Mouse (Mus musculus) T-helper 17 cell (primary cell): Measurements from ENCODE around the gene Slc35e2.
"Not testable (repeated sequence)": the region's sequence is repeated elsewhere in the genome, so short reads cannot be mapped to it uniquely, and the experiment has no call there.

Experiments
- in situ Hi-C, 2 experiments: fragments of 300-600 bp; cut with MboI, MseI; formaldehyde crosslinking; loops; 1 replicate in 1 of 2; 2 replicates in 1 of 2; pipeline ENCODE4 v1.15.1; 2025; ENCODE audit warnings: high pct_unique_total_duplicates in 2 of 2

Gene Slc35e2

DNA sequence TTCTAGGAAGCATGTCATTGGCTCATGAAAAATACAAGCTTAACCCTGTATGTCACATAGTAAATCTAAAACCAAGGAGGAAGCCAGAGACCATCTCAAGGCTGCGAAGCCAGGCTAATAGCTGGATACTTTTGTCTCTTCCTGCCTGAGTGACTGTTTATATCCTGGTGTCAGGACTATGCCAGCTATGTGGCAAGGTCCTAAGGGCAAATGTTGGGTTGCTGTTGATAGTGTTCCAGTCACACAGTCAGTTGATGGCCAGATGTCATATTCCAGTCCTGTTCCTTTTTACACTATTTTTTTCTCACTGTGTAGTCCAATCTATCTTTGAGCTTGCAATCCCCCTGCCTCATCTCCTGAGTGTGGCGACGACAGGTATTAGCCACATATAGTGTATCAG is 12.0 kb downstream of the Slc35e2 start:
- in situ Hi-C loops: no loop called here

DNA sequence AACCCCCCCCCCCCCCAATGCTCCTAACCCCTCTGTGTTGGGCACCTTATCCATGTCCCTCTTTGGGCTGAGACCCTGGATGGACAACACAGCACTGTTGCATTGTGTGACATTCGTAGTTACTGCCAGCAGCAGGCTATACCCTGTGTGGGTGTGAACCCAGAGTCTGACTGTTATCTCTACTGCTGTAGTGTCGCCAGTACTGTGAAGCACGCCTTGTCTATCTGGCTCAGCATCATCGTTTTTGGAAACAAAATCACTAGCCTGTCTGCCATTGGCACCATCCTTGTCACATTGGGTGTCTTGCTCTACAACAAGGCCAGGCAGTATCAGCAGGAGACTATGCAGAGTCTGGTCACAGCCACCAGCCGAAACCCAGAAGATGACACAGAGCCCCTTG is 17.1 kb downstream of the Slc35e2 start:
- in situ Hi-C loops: no loop called here

DNA sequence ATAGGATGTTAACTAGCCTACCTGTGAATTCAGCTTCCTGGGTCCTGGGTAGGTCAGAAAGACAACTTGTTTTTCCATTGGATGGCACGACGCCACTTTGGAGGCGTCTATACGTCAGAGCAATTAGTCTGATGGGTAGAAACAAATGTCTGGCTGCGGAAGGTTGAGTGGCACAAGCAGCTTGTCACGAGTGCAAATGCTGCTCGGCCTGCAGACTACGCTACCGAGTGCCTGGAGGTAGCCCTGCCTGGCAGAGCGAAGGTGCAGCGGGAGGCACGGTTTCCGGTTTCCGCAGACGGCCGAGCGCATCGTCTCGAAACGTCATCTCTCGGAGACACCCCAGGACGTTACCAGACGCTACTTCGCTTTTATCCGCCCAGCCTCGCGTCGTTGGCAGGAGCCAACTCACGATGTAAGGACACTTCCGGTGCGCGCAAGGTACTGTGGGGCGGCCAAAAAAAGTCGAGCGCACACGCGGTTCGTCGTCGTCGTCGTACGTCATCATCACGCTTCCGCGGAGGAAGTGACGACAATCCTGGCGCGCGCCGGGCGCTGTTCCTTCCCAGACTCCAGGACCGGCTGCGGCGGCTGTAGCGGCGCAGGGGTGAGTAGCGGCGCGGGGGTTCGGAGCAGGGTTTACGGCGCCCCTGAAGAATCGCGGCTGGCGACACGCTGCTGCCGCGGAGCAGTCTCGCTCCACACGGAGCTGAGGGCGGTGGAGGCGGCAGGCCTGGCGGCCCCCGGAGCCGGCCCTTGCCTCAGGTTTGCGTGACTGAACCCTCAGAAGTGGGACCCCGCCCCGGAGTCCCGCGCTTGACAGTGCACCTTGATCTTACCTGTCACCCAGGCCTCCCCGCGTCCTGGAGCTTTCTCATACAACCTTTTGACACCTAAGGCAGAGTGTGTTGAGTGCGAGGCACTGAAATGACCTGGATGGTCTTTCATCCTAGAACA is 23.4 kb downstream of the Slc35e2 start, which contains the start of gene Cdk11b:
TSS of gene Cdk11b (plus strand) at position 517 of the 954 bp plus-strand sequence.
- in situ Hi-C loops: no loop called here

DNA sequence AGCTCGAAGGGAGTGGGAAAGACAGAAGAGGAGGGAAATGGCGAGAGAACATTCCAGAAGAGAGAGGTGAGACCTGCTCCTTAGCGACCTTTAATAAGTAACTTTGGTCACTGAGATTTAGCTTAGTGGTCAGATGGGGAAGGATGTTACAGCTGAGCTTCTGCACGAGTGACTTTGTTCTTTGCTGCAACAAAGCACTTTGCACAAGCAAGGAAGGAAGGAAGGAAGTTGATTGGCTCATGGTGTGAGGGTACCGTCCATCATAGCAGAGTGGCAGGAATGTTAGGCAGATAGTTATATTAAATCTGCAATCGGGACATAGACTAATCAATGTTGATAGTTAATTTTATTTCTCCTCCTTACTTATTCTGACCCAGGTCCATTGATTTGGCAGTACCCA is 29.1 kb downstream of the Slc35e2 start:
- in situ Hi-C loops: no loop called here

DNA sequence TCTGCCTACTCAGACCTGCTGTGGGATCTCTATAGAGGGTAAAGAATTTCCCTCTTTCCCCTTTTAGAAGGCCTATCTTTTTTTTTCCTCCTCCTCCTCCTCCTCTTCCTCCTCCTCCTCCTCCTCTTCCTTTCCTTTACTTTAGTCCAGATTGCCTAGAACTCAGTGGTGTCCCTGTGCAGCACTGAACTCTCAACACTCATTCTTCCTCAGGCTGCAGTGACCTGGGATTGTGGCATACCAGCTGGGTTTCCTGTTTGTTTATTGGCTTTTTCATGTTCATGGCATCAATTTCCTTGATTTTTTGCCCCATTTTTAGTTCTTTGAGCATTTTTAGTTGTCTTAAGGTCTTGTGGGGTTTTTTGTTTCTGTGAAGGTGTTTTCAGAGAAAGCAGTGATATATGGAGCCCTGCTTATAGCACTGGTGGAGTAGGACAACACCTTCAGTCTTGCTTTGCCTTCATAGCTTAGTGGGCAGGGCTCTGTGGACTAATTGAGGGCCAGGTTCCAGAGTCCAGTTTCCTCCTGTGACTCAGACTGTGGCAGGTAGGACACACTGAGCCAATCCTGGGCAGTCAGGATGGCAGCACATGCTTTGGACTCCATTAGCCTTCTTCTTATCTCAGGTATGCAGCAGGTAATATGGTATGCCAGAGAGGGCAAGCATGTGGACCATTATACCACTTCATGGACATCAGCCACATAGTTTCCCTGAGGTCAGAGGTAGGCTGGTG is 34.7 kb downstream of the Slc35e2 start:
- in situ Hi-C loops: no loop called here

DNA sequence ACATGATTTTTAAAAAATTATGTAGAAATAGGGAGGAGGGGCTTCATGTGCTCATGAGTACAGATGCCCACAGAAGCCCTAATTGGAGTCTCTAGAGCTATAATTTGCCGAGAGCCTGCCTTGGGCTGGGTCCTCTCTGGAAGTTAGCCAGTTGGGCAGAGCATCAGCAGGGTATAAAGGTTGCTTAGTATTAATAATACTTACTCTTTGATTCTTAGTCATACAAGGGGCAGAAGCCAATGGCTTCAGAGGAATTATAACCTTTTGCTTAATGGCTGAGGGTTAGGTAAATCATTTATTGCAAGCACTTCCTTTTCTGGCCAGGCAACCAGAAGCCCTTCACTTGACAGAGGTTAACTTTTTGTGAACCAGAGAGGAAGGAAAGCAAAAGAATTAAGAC is 42.3 kb downstream of the Slc35e2 start:
- in situ Hi-C loops: no loop called here

DNA sequence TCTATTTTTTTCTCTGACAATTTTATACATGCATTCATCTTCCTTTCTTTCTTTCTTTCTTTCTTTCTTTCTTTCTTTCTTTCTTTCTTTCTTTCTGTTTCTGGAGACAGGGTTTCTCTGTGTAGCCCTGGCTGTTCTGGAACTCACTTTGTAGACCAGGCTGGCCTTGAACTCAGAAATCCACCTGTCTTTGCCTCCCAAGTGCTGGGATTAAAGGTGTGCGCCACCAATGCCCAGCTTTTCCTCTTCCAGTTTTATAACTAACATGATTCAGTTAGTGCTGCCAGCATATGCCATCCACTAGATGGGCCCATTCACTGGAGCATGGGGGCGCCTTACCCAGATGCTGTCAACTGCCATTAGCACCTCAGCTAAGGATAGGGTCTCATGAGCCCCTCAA is 44.1 kb downstream of the Slc35e2 start, which contains the start of gene Gm10563:
TSS of gene Gm10563 (minus strand) at position 101 of the 400 bp plus-strand sequence.
- in situ Hi-C loops: not testable (repeated sequence)

DNA sequence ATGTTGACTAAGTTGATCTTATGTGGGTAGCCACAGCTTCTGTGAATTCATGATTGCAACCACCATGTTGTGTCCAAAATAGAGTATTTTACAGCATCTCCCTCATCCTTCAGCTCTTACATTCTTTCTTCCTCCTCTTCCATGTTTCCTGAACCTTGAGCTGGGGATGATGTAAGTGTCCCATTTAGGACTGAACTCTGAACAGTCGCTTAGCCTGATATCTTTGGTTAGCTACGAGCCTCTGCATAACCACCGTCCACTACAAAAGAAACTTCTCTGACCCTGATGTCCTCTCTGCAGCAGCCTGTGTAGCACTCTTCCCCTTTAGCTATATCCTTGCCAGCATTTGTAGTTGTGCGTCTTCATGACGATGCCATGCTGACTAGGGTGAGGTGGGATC is 44.5 kb downstream of the Slc35e2 start:
- in situ Hi-C loops: no loop called here

DNA sequence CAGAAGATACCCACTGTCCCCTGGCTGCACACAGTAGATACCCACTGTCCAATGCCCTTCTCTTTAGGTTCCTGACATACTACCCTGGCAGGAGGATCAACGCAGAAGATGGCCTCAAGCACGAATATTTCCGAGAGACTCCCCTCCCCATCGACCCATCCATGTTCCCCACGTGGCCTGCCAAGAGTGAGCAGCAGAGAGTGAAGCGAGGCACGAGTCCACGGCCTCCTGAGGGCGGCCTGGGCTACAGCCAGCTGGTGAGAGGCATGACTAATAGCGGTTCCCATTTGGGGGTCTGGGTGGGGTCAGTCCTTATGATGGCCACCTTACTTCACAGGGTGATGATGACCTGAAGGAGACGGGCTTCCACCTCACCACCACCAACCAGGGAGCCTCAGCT is 48.1 kb downstream of the Slc35e2 start:
- in situ Hi-C loops: no loop called here

DNA sequence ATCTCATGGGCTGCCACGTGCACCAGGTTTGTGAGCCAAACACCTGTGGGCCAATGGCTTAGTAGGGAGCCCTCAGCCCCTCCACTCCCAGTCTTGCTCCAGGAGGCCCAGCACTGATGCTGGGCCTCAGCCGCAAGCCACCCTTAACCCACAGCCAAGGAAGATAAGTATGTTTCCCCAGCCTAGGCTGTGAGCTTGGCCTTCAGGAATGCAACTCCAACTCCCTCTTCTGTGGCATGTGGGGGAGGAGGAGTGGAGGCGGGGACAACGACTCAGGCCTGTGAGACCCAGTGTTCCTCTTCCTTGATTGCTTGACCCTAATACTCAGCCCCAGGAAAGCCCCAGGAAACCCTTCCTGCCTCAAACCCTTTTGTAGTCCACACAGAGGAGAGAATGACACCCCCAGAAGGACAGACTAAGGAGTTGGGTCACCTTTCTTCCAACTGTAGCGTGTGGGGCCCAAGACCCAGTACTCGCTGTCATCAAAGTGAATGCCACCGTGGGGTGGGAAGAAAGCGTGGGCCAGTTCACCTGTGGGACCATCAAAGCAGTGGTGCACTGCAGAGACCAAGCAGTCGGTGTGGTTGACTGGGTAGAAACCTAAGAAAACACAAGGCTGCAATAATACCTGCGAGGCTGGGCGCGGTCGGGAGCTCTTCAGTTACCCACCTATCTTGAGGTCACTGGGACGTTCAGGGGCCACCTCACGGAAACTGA is 50.5 kb downstream of the Slc35e2 start:
- in situ Hi-C loops: no loop called here

DNA sequence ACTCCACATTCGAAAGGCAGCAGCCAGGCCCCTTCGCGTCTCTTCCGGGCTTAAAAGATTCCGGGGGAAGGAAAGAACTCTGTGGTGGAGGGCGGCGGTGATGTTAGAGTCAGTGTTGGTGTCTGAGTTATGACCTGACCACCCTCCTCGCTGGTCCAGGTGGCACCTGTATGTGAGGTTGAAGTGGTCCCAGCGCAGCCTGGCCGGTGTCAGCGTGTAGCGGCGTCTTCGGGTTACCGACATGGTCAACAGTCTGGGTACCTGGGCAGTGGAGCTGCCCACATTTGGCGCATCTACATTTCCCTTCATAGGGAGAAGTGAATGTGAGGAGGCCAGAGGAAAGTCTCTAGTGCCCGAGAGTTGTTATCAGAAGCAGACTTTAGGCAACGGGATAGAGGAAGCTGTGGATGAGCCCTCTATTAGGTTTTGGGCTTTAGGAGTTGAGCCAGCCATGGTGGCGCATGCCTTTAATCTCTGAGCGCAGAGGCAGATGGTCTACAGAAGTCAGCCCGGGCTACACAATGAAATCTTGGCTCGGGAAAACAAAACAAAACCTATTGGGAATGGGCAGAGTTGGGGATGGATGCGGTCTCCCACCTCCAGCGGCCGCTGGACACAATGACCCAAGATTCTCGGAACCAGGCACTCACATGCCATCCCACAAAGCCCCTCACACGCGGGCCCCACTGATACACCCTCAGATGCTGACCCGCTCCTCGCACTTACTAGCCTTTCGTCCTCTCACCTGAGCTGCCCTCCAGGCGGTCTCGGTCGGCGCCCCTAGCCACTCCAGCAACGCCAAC is 51.3 kb downstream of the Slc35e2 start:
- in situ Hi-C loops: no loop called here

DNA sequence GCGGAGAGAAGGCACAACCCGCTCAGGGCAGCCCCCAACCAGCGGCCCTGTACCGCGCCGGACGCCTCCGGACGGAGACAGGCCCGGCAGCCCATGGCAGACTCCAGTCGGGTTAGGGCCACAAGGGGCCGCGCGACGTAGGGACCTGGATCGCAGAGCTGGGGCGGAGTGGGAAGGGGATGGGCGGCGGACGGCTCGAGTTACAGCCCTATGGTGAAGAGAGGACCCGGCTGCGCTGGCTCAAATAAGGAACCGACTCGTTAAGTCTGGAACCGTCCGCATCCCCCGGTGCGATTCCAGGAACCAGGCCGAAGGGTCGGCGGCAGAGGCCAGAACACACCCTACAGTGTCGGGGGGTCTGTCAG is 51.9 kb downstream of the Slc35e2 start, which contains the start of gene Mmp23:
TSS of gene Mmp23 (minus strand) at position 299 of the 365 bp plus-strand sequence.
- in situ Hi-C loops: no loop called here

DNA sequence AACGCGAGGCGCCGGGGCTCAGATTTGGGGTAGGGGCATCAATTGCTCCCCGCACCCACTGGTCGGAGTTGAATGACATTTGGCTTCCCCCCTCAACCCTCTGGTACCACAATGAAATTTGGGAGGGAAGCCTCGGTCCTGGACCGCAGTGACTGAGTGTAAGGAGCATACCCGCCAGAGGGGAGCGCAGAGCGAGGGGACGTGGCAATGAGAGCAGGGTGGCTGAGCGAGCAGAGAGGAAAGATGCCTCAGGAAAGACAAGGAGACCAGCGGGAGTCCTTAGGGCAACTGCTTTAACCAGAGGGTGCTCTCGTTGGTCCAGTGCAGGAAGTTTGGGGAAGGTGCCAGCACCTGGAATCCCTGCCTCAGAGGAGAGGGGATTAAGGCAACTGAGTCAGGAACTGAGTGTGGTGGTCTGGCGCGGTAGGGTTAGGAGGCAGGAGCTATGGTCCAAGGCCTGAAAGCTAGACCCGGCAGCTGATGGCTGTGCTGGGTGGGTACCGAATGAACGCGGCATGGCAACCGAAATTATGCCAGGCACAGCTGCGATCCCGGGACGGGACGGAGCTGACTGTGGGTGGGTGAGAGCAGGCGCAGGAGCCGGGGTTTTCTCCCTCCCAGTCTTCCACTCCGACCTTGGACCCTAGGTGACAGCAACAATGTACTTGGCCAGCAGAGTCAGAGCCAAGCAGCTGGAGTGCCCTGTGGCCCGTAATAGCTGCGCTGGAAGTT is 52.4 kb downstream of the Slc35e2 start:
- in situ Hi-C loops: no loop called here

DNA sequence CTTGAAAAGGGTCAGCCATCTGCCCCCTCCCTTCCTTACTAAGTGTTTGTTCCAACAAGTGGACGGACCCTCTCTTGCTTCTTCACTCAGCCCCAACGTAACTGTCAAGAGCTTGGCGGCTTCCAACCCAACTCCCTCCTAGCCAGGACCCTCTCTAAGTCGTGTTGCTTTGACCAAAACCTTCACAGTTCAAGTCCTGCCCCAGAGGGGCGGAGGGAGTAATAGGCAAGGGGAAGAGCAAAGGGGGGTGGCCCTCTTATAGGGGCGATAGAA is 52.9 kb downstream of the Slc35e2 start:
- in situ Hi-C loops: no loop called here

DNA sequence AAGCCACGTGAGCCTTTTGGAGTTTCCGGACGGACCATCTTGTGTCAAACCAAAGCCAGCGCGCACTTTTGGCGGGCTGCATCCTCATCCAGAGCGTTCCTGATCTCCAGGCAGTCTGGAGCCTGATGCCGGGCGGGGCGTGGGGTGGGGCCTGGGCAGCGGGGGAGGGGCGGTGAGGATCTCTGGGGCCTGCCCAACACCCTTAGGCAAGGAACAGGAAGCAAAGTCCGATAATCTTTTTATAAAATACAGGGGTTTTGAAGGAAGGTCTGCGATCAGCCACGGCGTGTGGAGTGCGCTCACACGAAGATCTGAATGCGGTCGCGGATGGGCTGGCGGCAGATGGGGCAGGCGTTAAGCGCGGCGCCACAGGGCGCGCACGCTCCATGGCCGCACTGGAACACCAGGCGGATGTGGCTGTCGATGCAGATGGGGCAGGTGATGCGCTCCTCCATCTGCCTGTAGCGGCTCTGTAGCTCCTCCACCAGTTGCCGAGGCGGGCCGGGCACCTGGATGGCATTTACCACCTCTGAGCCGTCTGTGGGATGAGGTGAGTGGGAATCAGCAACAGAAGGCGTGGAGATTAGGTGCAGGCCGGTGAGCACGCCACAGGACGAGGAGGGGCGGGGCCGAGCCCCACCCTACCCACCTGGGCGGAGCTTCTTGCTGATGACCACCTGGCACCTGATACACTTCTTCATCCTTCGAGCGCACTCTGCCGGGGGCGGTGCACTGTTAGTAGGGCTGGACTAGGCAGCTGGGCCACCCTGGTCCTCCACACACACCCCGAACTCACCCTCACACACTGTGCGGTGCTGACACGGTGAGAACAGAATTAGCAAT is 53.5 kb downstream of the Slc35e2 start:
- in situ Hi-C loops: loop anchor here in 1 of 2 experiments (5.0 kb wide), 1 partner anchor 38 kb away; the partner anchor contains the start of gene Fndc10

DNA sequence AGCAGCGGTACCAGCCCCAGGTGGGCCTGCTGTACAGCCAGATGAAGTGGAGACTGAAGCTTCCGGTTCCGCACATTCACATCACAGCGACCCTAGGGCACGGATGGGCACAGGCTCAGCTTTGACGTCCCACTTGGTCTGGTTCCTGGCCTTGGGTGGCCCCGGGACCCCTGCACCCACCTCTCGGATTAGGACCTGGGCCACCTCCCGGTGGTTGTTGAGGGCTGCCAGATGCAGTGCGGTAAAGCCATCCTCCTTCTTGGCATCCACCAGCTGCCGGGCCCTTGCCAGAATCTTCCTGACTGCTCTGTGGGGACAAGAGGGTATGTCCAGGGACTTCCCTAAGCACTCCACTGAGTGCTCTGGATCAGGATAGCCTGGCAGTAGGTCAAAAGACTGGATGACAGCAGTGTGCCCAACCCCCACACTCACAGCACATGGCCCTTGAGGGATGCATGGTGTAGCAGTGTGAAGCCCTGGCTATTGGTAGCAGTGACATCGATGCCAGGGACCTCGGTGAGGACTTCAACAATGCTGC is 55.1 kb downstream of the Slc35e2 start:
- in situ Hi-C loops: loop anchor here in 1 of 2 experiments (5.0 kb wide), 1 partner anchor 36 kb away; the partner anchor contains the start of gene Fndc10

DNA sequence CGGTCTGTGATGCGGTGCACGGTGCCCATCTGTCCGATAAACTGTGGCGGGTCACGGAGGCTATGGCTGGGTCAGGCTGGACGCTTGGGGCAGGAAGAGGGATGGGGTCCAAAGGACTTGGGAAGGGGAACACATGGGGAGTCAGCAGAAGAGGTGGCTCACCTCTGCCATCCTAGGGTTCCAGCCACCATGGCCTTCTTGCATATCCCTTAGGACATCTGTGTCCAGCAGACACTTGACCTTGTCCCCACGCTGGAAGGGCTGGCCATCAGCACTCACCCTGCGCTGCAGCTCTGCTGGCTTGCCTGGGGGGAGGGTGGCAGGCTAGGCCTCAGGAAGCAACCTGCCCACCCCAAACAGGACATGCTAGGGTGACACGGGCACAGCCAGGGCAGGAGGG is 57.7 kb downstream of the Slc35e2 start:
- in situ Hi-C loops: loop anchor here in 1 of 2 experiments (5.0 kb wide), 1 partner anchor 33 kb away; the partner anchor contains the start of gene Fndc10

DNA sequence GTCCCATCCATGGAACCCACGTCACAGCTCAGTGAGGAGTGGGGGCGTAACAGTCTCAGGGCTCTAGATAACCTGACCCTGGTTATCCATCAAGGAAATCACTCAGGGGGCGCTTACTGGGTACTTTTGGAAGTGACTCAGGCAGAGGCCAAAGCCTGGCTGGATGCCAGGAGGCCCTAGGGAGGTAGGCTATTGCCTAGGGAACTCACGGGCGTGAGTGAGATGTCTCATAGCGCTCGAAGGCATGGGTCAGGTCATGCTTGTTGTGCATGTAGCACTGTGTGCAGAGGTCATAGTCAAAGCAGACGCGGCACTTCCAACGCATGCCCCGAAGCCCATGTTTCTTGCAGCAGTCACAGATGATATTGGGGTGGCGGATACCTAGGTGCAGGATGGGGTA is 59.4 kb downstream of the Slc35e2 start:
- in situ Hi-C loops: no loop called here

DNA sequence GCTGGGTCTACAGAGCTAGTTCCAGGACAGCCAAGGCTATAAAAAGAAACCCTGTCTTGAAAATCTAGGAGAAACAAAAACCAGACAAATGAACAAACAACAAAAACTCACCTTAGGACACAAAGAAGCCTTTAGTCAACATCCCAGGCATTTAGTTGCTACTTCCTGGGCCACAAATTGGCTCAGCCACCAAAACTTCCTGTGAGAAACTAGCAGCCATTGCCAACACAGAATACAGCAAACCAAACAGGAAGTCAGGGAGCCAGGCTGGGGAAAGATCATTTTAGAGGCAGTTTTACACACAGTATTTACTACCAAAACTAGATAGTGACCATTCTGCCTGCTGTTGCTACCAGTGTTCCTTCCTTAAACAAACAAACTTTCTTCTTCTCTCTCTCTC is 65.7 kb downstream of the Slc35e2 start:
- in situ Hi-C loops: no loop called here
